In genomic region chr7:44974383-44975116, GRCm38 (mm10) we compare ENCODE assay signal across 8 mouse cellular contexts. TPM values are rescaled to one million over a fixed set of nuclear protein-coding genes. Genes with fewer than 3 reads are reported as not detected.
DNase-seq lines count a peak whose midpoint lies in the region; ATAC-seq and TF ChIP-seq lines count a peak whose summit lies in the region.

Gene Cpt1c, minus strand, starts transcription at chr7:44974851.

- no peak for TF ChIP-seq EP300 in lung, postnatal 0 days (IDR thresholded peaks at IDR 0.05)

- peak within 1 kb of the TSS; percentile 75 for H3K9ac ChIP-seq in hindbrain, embryonic 12.5 days
- H3K9ac ChIP-seq in lung, postnatal 0 days (replicated peaks; ENCODE audit: low read depth): no peak within 1 kb of the TSS

- 0 out of 2 replicates have a peak, but pooled peaks have one; percentile 13 for TF ChIP-seq CTCF in lung, postnatal 0 days (IDR thresholded peaks at IDR 0.05)

- H3K27me3 ChIP-seq in hindbrain, embryonic 12.5 days: no peaks in the 10 kb centered on the region
- H3K27me3 ChIP-seq in lung, postnatal 0 days (replicated peaks; ENCODE audit: insufficient read depth, low read length): no peaks in the 10 kb centered on the region

- no peaks in the 10 kb centered on the region for H3K9me3 ChIP-seq in hindbrain, embryonic 12.5 days (replicated peaks)
- no peaks in the 10 kb centered on the region for H3K9me3 ChIP-seq in lung, postnatal 0 days (ENCODE audit: low read length)

- peaks cover 45% of the 10 kb centered on the region for H3K36me3 ChIP-seq in hindbrain, embryonic 12.5 days
- peaks cover 6% of the 10 kb centered on the region for H3K36me3 ChIP-seq in lung, postnatal 0 days (ENCODE audit: insufficient read depth, low read length)

- H3K27ac ChIP-seq in hindbrain, embryonic 12.5 days: peak within 1 kb of the TSS; percentile 94
- 0 out of 2 replicates have a peak within 1 kb of the TSS, but pooled peaks have one; percentile 26 for H3K27ac ChIP-seq in lung, postnatal 0 days (ENCODE audit: low read length)

- H3K4me2 ChIP-seq in hindbrain, embryonic 12.5 days (replicated peaks): peak within 1 kb of the TSS; percentile 82
- peak within 1 kb of the TSS; percentile 57 for H3K4me2 ChIP-seq in lung, postnatal 0 days (replicated peaks; ENCODE audit: low read depth, low read length)

- H3K4me1 ChIP-seq in hindbrain, embryonic 12.5 days: peaks cover 32% of the 10 kb centered on the region
- no peaks in the 10 kb centered on the region for H3K4me1 ChIP-seq in lung, postnatal 0 days (ENCODE audit: insufficient read depth, low read depth, low read length)

- peak; percentile 58 for ATAC-seq in hindbrain, embryonic 12.5 days (ENCODE audit: low FRiP score)
- ATAC-seq in lung, postnatal 0 days: peak; percentile 30

- peak; percentile 65 for DNase-seq in adipocyte (ENCODE audit: low spot score)
- DNase-seq in cerebellum, postnatal 4 days (ENCODE audit: low spot score in 2 of 2): peak; percentile 75 to 82
- peak; percentile 74 to 78 for DNase-seq in frontal cortex, postnatal 25 days (ENCODE audit: low spot score in 2 of 2)
- DNase-seq in layer of hippocampus, postnatal 25 days (ENCODE audit: extremely low spot score in 1 of 2, low spot score in 1 of 2): peak; percentile 76 to 84
- peak; percentile 88 for DNase-seq in lung, postnatal 0 days (ENCODE audit: low spot score)
- DNase-seq in retina, postnatal 1 day: peak; percentile 94
- no peak for DNase-seq in thymus, adult 18-20 months

- WGBS in hindbrain, embryonic 12.5 days: 2% methylated on average over 22 of the region's 22 CpGs
- 4% methylated on average over 20 of the region's 22 CpGs for WGBS in lung, postnatal 0 days

- H3K4me3 ChIP-seq in hindbrain, embryonic 12.5 days: peak within 1 kb of the TSS; percentile 43
- H3K4me3 ChIP-seq in lung, postnatal 0 days (ENCODE audit: low read depth, low read length): peak within 1 kb of the TSS; percentile 30

RNA-seq across cellular contexts. Expression of gene Cpt1c, which starts in this region (rescaled TPM):
- 42.8 and 44.2 TPM in 2 replicates for polyA plus RNA-seq in hindbrain, embryonic 12.5 days (2016; fragmentation: Nextera tagmentation; extraction: Ambion mirVana)
- total RNA-seq in layer of hippocampus, postnatal 25 days (2021): 100 to 1,000 TPM; 117 to 128 TPM
- 5.4 and 5.6 TPM in 2 replicates for polyA plus RNA-seq in lung, postnatal 0 days (2015; fragmentation: Nextera tagmentation; extraction: Ambion mirVana)

Comparison
In these comparisons a context has a peak if more than half of its experiments do, and no peak if none do; other contexts are left out.
1. DNase-seq: peak in adipocyte (single experiment), cerebellum, postnatal 4 days (2 of 2), frontal cortex, postnatal 25 days (2 of 2), layer of hippocampus, postnatal 25 days (2 of 2), lung, postnatal 0 days (single experiment) and retina, postnatal 1 day (single experiment); none in thymus, adult 18-20 months (0 of 2).